Mouse (Mus musculus): ENCODE measurements around the gene Gipr.

The Gipr gene

GRCm38 (mm10) chr7:19148180-19148874 lies 17.6 kb downstream of the Gipr start:
- no peak for DNase-seq

GRCm38 (mm10) chr7:19147497-19148045 lies 18.4 kb downstream of the Gipr start:
- no peak for DNase-seq

GRCm38 (mm10) chr7:19146793-19147192 lies 19.1 kb downstream of the Gipr start:
- DNase-seq, result no peak

GRCm38 (mm10) chr7:19137380-19137779 lies 28.5 kb downstream of the Gipr start:
- no peak for DNase-seq

- DNase-seq, result no peak
These were observed 29.1 kb downstream of the Gipr start for GRCm38 (mm10) chr7:19136673-19137334.

- DNase-seq, result no peak
These were observed 29.8 kb downstream of the Gipr start for GRCm38 (mm10) chr7:19136168-19136567.

- DNase-seq, result peak; percentile 99
These were observed 34.5 kb downstream of the Gipr start for GRCm38 (mm10) chr7:19131324-19131848.

GRCm38 (mm10) chr7:19130657-19131056 lies 35.3 kb downstream of the Gipr start:
- peak; percentile 67 for DNase-seq

GRCm38 (mm10) chr7:19129396-19129795 lies 36.5 kb downstream of the Gipr start:
- DNase-seq, result peak; percentile 46

- peak; percentile 17 for DNase-seq
These were observed 38.2 kb downstream of the Gipr start for GRCm38 (mm10) chr7:19127744-19128143.

GRCm38 (mm10) chr7:19124713-19125112 lies 41.2 kb downstream of the Gipr start:
- DNase-seq, result peak; percentile 6

GRCm38 (mm10) chr7:19121686-19122085 lies 44.2 kb downstream of the Gipr start:
- peak; percentile 48 for DNase-seq

GRCm38 (mm10) chr7:19119631-19120429 lies 46.1 kb downstream of the Gipr start, which contains the start of gene Fbxo46:
TSS of gene Fbxo46 (plus strand) at chr7:19119859.
- DNase-seq, result peak; percentile 97

GRCm38 (mm10) chr7:19119083-19119482 lies 46.8 kb downstream of the Gipr start:
- peak; percentile 82 for DNase-seq

GRCm38 (mm10) chr7:19118028-19118771 lies 47.7 kb downstream of the Gipr start, which contains the start of gene Gm4969:
TSS of gene Gm4969 (minus strand) at chr7:19118368.
- DNase-seq, result peak; percentile 85

GRCm38 (mm10) chr7:19109565-19109964 lies 56.4 kb downstream of the Gipr start:
- DNase-seq, result no peak

GRCm38 (mm10) chr7:19107436-19107835 lies 58.5 kb downstream of the Gipr start:
- no peak for DNase-seq

Measured in cerebellum, adult 9-10 months (tissue).